Comparison of ENCODE assay signal across 26 mouse cellular contexts in the genomic region with DNA sequence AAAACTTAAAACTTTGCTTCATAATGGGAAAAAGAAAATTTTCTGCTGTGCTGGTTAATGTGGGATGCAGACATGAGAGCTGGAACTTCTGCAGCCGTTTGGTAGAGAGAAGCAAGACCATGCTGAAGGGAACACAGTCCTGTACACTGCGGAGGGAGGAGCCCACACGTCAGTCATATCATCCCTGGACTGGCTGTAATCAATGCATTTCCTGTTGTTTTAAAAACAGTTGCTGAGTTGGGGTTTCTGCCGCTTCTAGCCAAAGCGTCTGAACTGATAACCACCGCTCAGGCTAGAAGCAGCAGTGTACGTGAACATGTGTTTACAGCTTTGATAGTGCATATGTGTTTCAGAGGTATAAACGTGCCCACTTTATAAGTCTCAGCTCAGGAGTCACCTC. TPM values are rescaled to one million over a fixed set of nuclear protein-coding genes. Genes with fewer than 3 reads are reported as not detected.
DNase-seq lines count a peak whose midpoint lies in the region; ATAC-seq and TF ChIP-seq lines count a peak whose summit lies in the region.
"Had no signal": no experiment of that assay in that cellular context is flagged by ENCODE, and none has a peak within 500 bp of the region (broad histone marks: within the 10 kb centered on the region; RNA-seq: fewer than 3 reads in every experiment).

No protein-coding gene starts in this region.

- no peak overlapping the region for H3K4me3 ChIP-seq in left cerebral cortex, adult 2 months
- H3K4me3 ChIP-seq in MEL (ENCODE audit: control insufficient read depth in 1 of 2, insufficient read depth in 1 of 2, low read depth in 2 of 2, low read length in 2 of 2) = no peak overlapping the region
- H3K4me3 ChIP-seq: forebrain, embryonic 10.5 days; forebrain, embryonic 13.5 days; heart, adult 2 months; hindbrain, embryonic 12.5 days; hindbrain, embryonic 15.5 days; intestine, embryonic 15.5 days had no signal

- H3K27ac ChIP-seq in left cerebral cortex, adult 2 months = peak overlapping the region; percentile 85
- H3K27ac ChIP-seq in MEL (ENCODE audit: control insufficient read depth, low read depth, low read length) = peak overlapping the region; percentile 85
- H3K27ac ChIP-seq: forebrain, embryonic 10.5 days; forebrain, embryonic 13.5 days; heart, adult 2 months; hindbrain, embryonic 12.5 days; hindbrain, embryonic 15.5 days; intestine, embryonic 15.5 days had no signal

- H3K9ac ChIP-seq in MEL (ENCODE audit: control insufficient read depth, low read depth, low read length, poor library complexity, severe bottlenecking) = peak overlapping the region; percentile 21
- H3K9ac ChIP-seq: forebrain, embryonic 13.5 days; hindbrain, embryonic 12.5 days; hindbrain, embryonic 15.5 days; intestine, embryonic 15.5 days had no signal

- TF ChIP-seq EP300 in MEL (IDR thresholded peaks at IDR 0.05; ENCODE audit: low read depth in 1 of 2, low read length in 2 of 2) = peak; percentile 71 to 80

- TF ChIP-seq CTCF in left cerebral cortex, adult 2 months (IDR thresholded peaks at IDR 0.05) = no peak
- TF ChIP-seq CTCF in MEL (IDR thresholded peaks at IDR 0.05 in 2 of 3, conservative IDR thresholded peaks at IDR 0.05 in 1 of 3; ENCODE audit: control insufficient read depth in 1 of 3, insufficient read depth in 1 of 3, low read depth in 2 of 3, low read length in 3 of 3, poor library complexity in 1 of 3, severe bottlenecking in 1 of 3) = no peak

- no peaks in the 10 kb centered on the region for H3K9me3 ChIP-seq in MEL (replicated peaks; ENCODE audit: insufficient read depth, low read length)
- H3K9me3 ChIP-seq: forebrain, embryonic 10.5 days; forebrain, embryonic 13.5 days; G1E; hindbrain, embryonic 12.5 days; hindbrain, embryonic 15.5 days; intestine, embryonic 15.5 days had no signal

- intact Hi-C loops in left cerebral cortex, adult 2 months (cut with DNase I) = loop anchor here (5.0 kb wide), 1 partner anchor 153 kb away; no protein-coding TSS in a partner anchor
- intact Hi-C loops in left cerebral cortex, postnatal 10 days (cut with DNase I) = no loop called here

- TF ChIP-seq RAD21 in MEL (IDR thresholded peaks at IDR 0.05; ENCODE audit: low read depth, low read length) = no peak

- peaks cover 34 to 66% of the 10 kb centered on the region in 2 experiments for H3K4me1 ChIP-seq in MEL (ENCODE audit: control insufficient read depth in 1 of 2, insufficient read depth in 2 of 2, low read length in 2 of 2)

- H3K79me2 ChIP-seq in MEL (ENCODE audit: control insufficient read depth, insufficient read depth, low read length, poor library complexity) = no peaks in the 10 kb centered on the region

- ATAC-seq in megakaryocyte-erythroid progenitor cell, adult 5-6 weeks (replicated peaks; ENCODE audit: low FRiP score, low TSS enrichment, poor library complexity, severe bottlenecking) = peak; percentile 50
- ATAC-seq: forebrain, embryonic 13.5 days; forebrain, embryonic 16.5 days; intestine, embryonic 15.5 days had no signal

- DNase-seq in left cerebral cortex, adult 2 months (ENCODE audit: extremely low spot score in 1 of 2, low spot score in 2 of 2) = no peak
- DNase-seq in left cerebral cortex, postnatal 10 days (ENCODE audit: extremely low spot score in 1 of 2, low spot score in 2 of 2) = no peak
- DNase-seq in CD4-positive helper T cell, adult 2 months (ENCODE audit: low read depth, low spot score) = peak; percentile 29
- peak; percentile 69 for DNase-seq in MEL (ENCODE audit: low read depth, low spot score)
- no peak for DNase-seq in urinary bladder, postnatal 25 days (ENCODE audit: low spot score)
- DNase-seq: adrenal gland, adult 2 months; adrenal gland, postnatal 14 days; cerebellum, adult 11 months; cerebellum, adult 8-10 months; cerebellum, postnatal 10 days; cerebellum, postnatal 36 days; gastrocnemius, postnatal 25 days; heart, adult 2 months had no signal

- TF ChIP-seq POLR2A in MEL (IDR thresholded peaks at IDR 0.05; ENCODE audit: control insufficient read depth in 1 of 2, insufficient read depth in 1 of 2, low read depth in 1 of 2, low read length in 2 of 2, poor library complexity in 1 of 2) = peak in 1 of 2 experiments; percentile 57; a peak in 2 of 4 replicates

- H3K36me3 ChIP-seq in MEL (ENCODE audit: control insufficient read depth in 1 of 2, insufficient read depth in 2 of 2, low read length in 2 of 2) = peaks cover 0 to 50% of the 10 kb centered on the region in 2 experiments; a peak in 2 of 4 replicates
- H3K36me3 ChIP-seq: forebrain, embryonic 10.5 days; G1E; hindbrain, embryonic 12.5 days; hindbrain, embryonic 15.5 days; intestine, embryonic 15.5 days had no signal

- no peaks in the 10 kb centered on the region for H3K27me3 ChIP-seq in MEL (ENCODE audit: control insufficient read depth in 1 of 2, insufficient read depth in 2 of 2, low read length in 2 of 2)
- H3K27me3 ChIP-seq: CH12.LX; forebrain, embryonic 13.5 days; hindbrain, embryonic 12.5 days; hindbrain, embryonic 15.5 days; intestine, embryonic 15.5 days had no signal

TF ChIP-seq in MEL, 35 proteins besides CTCF, POLR2A, EP300 and RAD21:
- TF ChIP-seq BHLHE40 (IDR thresholded peaks at IDR 0.05; ENCODE audit: borderline replicate concordance, low read depth, low read length) = peak; percentile 59; the same call in 1 of the 2 replicates
- TF ChIP-seq ZC3H11A (IDR thresholded peaks at IDR 0.05; ENCODE audit: low read depth, low read length) = no peak
- TF ChIP-seq UBTF (IDR thresholded peaks at IDR 0.05; ENCODE audit: borderline replicate concordance, insufficient read depth, low read depth, low read length) = no peak
- TF ChIP-seq TCF12 (IDR thresholded peaks at IDR 0.05; ENCODE audit: low read depth, low read length) = peak; percentile 59
- TF ChIP-seq SIN3A (IDR thresholded peaks at IDR 0.05; ENCODE audit: low read length) = peak; percentile 74
- TF ChIP-seq CHD2 (IDR thresholded peaks at IDR 0.05; ENCODE audit: low read length) = no peak
- 0 out of 2 replicates have a peak, but pooled peaks have one; percentile 36 for TF ChIP-seq MAFK (IDR thresholded peaks at IDR 0.05; ENCODE audit: borderline replicate concordance, low read depth, low read length)
- TF ChIP-seq MXI1 (IDR thresholded peaks at IDR 0.05; ENCODE audit: low read depth, low read length) = peak; percentile 77
- no peak for TF ChIP-seq CHD1 (IDR thresholded peaks at IDR 0.05; ENCODE audit: low read depth, low read length)
- peak; percentile 57; the same call in 1 of the 2 replicates for TF ChIP-seq MYB (IDR thresholded peaks at IDR 0.05; ENCODE audit: low read depth, low read length)
- TF ChIP-seq ZKSCAN1 (IDR thresholded peaks at IDR 0.05; ENCODE audit: low read depth, low read length) = no peak
- peak; percentile 78; the same call in 1 of the 2 replicates for TF ChIP-seq MYC (IDR thresholded peaks at IDR 0.05; ENCODE audit: low read depth, low read length)
- peak; percentile 81 for TF ChIP-seq ETS1 (IDR thresholded peaks at IDR 0.05; ENCODE audit: low read depth, low read length)
- no peak for TF ChIP-seq SMC3 (IDR thresholded peaks at IDR 0.05; ENCODE audit: low read depth, low read length)
- TF ChIP-seq TAL1 (IDR thresholded peaks at IDR 0.05; ENCODE audit: low read length) = 0 out of 2 replicates have a peak, but pooled peaks have one; percentile 10
- TF ChIP-seq NELFE (IDR thresholded peaks at IDR 0.05; ENCODE audit: low read depth, low read length) = peak; percentile 40; the same call in 1 of the 2 replicates
- TF ChIP-seq POLR2AphosphoS5 (IDR thresholded peaks at IDR 0.05; ENCODE audit: borderline replicate concordance, low read depth, low read length) = no peak
- peak; percentile 27; the same call in 1 of the 2 replicates for TF ChIP-seq RCOR1 (IDR thresholded peaks at IDR 0.05; ENCODE audit: low read depth, low read length)
- TF ChIP-seq ELF1 (IDR thresholded peaks at IDR 0.05; ENCODE audit: low read depth, low read length) = 0 out of 2 replicates have a peak, but pooled peaks have one; percentile 27
- TF ChIP-seq TBP (IDR thresholded peaks at IDR 0.05; ENCODE audit: low read depth, low read length) = 0 out of 2 replicates have a peak, but pooled peaks have one; percentile 24
- peak; percentile 77 for TF ChIP-seq MAX (IDR thresholded peaks at IDR 0.05; ENCODE audit: low read length)
- TF ChIP-seq USF1 (IDR thresholded peaks at IDR 0.05; ENCODE audit: low read depth, low read length) = no peak
- TF ChIP-seq HCFC1 (IDR thresholded peaks at IDR 0.05; ENCODE audit: low read depth, low read length) = peak; percentile 55
- no peak for TF ChIP-seq MAZ (IDR thresholded peaks at IDR 0.05; ENCODE audit: low read depth, low read length)
- TF ChIP-seq GATA1 (IDR thresholded peaks at IDR 0.05; ENCODE audit: low read depth, low read length) = peak; percentile 52; the same call in 1 of the 2 replicates

RNA-seq across cellular contexts. Expression of a gene that starts 57.1 kb away (rescaled TPM):
- under 1 TPM in 1 of 2 experiments, not detected in 1; 0.59 TPM for total RNA-seq in left cerebral cortex, adult 2 months (2021)
- total RNA-seq in left cerebral cortex, postnatal 10 days (2021) = not detected
- not detected in 2 replicates for total RNA-seq in MEL (2012; rRNA removed)
- not detected for polyA plus RNA-seq in MEL (2012; ENCODE audit: insufficient read depth in 1 of 2, insufficient read length in 2 of 2, low read depth in 1 of 2, low replicate concordance in 2 of 2, missing spikeins in 1 of 2)
- total RNA-seq in megakaryocyte-erythroid progenitor cell, adult 5-6 weeks (2014; fragmentation: Nextera tagmentation) = 0.42 TPM in 1 of 2 replicates, not detected in the other
- not detected in 2 replicates for total RNA-seq in megakaryocyte-erythroid progenitor cell, adult 5-6 weeks (2017)
- total RNA-seq: CH12.LX; G1E; hematopoietic stem cell, adult 5-6 weeks had no signal
- polyA plus RNA-seq: embryonic facial prominence, embryonic 11.5 days; embryonic facial prominence, embryonic 14.5 days; forebrain, embryonic 10.5 days; forebrain, embryonic 13.5 days; forebrain, embryonic 16.5 days; G1E; heart, adult 2 months; heart, embryonic 14.5 days; hindbrain, embryonic 12.5 days; hindbrain, embryonic 15.5 days had no signal

Comparison
In these comparisons a context has a peak if more than half of its experiments do, and no peak if none do; other contexts are left out.
1. DNase-seq: peak in CD4-positive helper T cell, adult 2 months (single experiment) and MEL (single experiment); none in left cerebral cortex, adult 2 months (0 of 2), left cerebral cortex, postnatal 10 days (0 of 2) and urinary bladder, postnatal 25 days (single experiment).